Mouse (Mus musculus): ENCODE data around the gene Sorcs1.

GRCm38 (mm10) chr19:50488421-50488820 is 190.0 kb downstream of the Sorcs1 start:
- TF ChIP-seq POLR2A (IDR thresholded peaks at IDR 0.05; ENCODE audit: insufficient read length, low read depth) (no peak), MAX (IDR thresholded peaks at IDR 0.05; ENCODE audit: low read depth) (no peak)

Data from myocyte (in vitro differentiated cells).